22 mouse cellular contexts compared by ENCODE assay signal in the genomic region with DNA sequence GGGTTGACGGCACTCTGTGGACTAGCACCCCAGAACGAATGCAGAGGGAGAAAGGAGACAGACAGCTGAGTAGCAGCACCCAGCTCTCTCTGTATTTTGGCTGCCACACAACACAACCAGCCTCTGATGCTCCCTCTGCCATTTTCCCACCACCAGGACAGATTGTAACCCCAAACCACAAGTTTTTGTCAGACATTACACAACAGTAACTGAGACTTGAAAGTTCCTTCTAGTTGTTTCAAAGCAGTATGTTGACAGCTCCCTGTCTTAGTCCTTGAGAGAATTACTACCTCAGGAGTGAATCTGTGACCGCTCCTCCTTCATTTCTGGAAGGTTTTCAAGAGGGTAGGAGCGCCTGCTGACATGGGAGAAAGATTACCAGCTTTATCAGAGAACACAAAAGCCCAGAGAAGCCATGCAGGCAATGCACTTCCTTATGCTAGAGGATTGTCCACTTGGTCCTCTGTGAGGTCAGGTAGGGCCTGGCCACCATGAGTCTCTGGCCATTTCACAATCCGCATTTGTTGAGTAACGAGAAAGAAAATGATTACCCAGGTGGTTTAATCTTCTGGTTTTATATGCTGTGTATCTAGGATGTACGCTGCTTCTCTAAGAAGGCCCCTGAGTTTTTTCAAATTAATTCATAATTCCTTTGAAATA.
A peak's percentile ranks its signal among the peaks of the same experiment; 100 is the strongest.
DNase-seq lines count a peak whose midpoint lies in the region; ATAC-seq and TF ChIP-seq lines count a peak whose summit lies in the region.
"Had no signal": no experiment of that assay in that cellular context is flagged by ENCODE, and none has a peak within 500 bp of the region (broad histone marks: within the 10 kb centered on the region; RNA-seq: fewer than 3 reads in every experiment).

No protein-coding gene starts in this region.

- H3K4me2 ChIP-seq in heart, postnatal 0 days (ENCODE audit: low read depth, low read length) = no peak overlapping the region
- H3K4me2 ChIP-seq in midbrain, embryonic 12.5 days (replicated peaks) = no peak overlapping the region
- no peak overlapping the region for H3K4me2 ChIP-seq in midbrain, embryonic 16.5 days (ENCODE audit: low read length)
- H3K4me2 ChIP-seq: embryonic facial prominence, embryonic 12.5 days; forebrain, embryonic 13.5 days; heart, embryonic 15.5 days; hindbrain, embryonic 12.5 days had no signal

- no peaks in the 10 kb centered on the region for H3K9me3 ChIP-seq in heart, postnatal 0 days (replicated peaks; ENCODE audit: control insufficient read depth, low read length)
- H3K9me3 ChIP-seq in midbrain, embryonic 12.5 days = no peaks in the 10 kb centered on the region
- H3K9me3 ChIP-seq in midbrain, embryonic 16.5 days (replicated peaks; ENCODE audit: control insufficient read depth, low read length, poor library complexity, severe bottlenecking) = no peaks in the 10 kb centered on the region
- H3K9me3 ChIP-seq: embryonic facial prominence, embryonic 12.5 days; forebrain, embryonic 13.5 days; heart, embryonic 10.5 days; heart, embryonic 15.5 days; hindbrain, embryonic 12.5 days had no signal

- DNase-seq in heart, postnatal 0 days (ENCODE audit: low spot score) = no peak
- no peak for DNase-seq in heart, postnatal 10 days
- no peak for DNase-seq in lung, postnatal 10 days
- DNase-seq: adrenal gland, postnatal 14 days; gastrocnemius, adult 2 months; gastrocnemius, postnatal 25 days; heart, adult 18-20 months; heart, postnatal 36 days had no signal

- no peak for TF ChIP-seq EP300 in heart, postnatal 0 days (IDR thresholded peaks at IDR 0.05; ENCODE audit: low read depth)

- TF ChIP-seq CTCF in heart, postnatal 0 days (IDR thresholded peaks at IDR 0.05; ENCODE audit: low read depth) = no peak

- intact Hi-C loops in heart, postnatal 10 days (cut with DNase I) = no loop called here

- H3K4me3 ChIP-seq in heart, postnatal 0 days (ENCODE audit: low read depth, low read length) = no peak overlapping the region
- no peak overlapping the region for H3K4me3 ChIP-seq in midbrain, embryonic 12.5 days
- H3K4me3 ChIP-seq in midbrain, embryonic 16.5 days (ENCODE audit: low read depth, low read length) = no peak overlapping the region
- H3K4me3 ChIP-seq: embryonic facial prominence, embryonic 12.5 days; forebrain, embryonic 13.5 days; gastrocnemius, adult 2 months; heart, embryonic 10.5 days; heart, embryonic 15.5 days; hindbrain, embryonic 12.5 days had no signal

- H3K27ac ChIP-seq in heart, postnatal 0 days (ENCODE audit: low read depth) = peak overlapping the region; percentile 0; the same call in 1 of the 2 replicates
- 0 out of 2 replicates have a peak overlapping the region, but pooled peaks have one; percentile 25 for H3K27ac ChIP-seq in midbrain, embryonic 12.5 days (replicated peaks)
- no peak overlapping the region for H3K27ac ChIP-seq in midbrain, embryonic 16.5 days (ENCODE audit: low read length)
- H3K27ac ChIP-seq: embryonic facial prominence, embryonic 12.5 days; forebrain, embryonic 13.5 days; gastrocnemius, adult 2 months; heart, embryonic 10.5 days; heart, embryonic 15.5 days; hindbrain, embryonic 12.5 days had no signal

- WGBS in heart, postnatal 0 days = 65% methylated on average over 7 of the region's 7 CpGs
- WGBS in midbrain, embryonic 12.5 days = 79% methylated on average over 7 of the region's 7 CpGs
- 75% methylated on average over 7 of the region's 7 CpGs for WGBS in midbrain, embryonic 16.5 days

- no peaks in the 10 kb centered on the region for H3K27me3 ChIP-seq in heart, postnatal 0 days (ENCODE audit: control insufficient read depth, insufficient read depth, low read length)
- no peaks in the 10 kb centered on the region for H3K27me3 ChIP-seq in midbrain, embryonic 12.5 days
- H3K27me3 ChIP-seq in midbrain, embryonic 16.5 days (ENCODE audit: control insufficient read depth, insufficient read depth, low read depth, low read length) = no peaks in the 10 kb centered on the region
- H3K27me3 ChIP-seq: CH12.LX; embryonic facial prominence, embryonic 12.5 days; forebrain, embryonic 13.5 days; heart, embryonic 15.5 days; hindbrain, embryonic 12.5 days; Patski had no signal

- no peaks in the 10 kb centered on the region for H3K36me3 ChIP-seq in heart, postnatal 0 days (replicated peaks; ENCODE audit: control insufficient read depth, insufficient read depth, low read length)
- H3K36me3 ChIP-seq in midbrain, embryonic 12.5 days = no peaks in the 10 kb centered on the region
- H3K36me3 ChIP-seq in midbrain, embryonic 16.5 days (ENCODE audit: control insufficient read depth, insufficient read depth, low read length) = no peaks in the 10 kb centered on the region
- H3K36me3 ChIP-seq: embryonic facial prominence, embryonic 12.5 days; heart, embryonic 10.5 days; heart, embryonic 15.5 days; hindbrain, embryonic 12.5 days had no signal

- H3K9ac ChIP-seq in heart, postnatal 0 days (replicated peaks; ENCODE audit: low read depth, low read length) = no peak overlapping the region
- no peak overlapping the region for H3K9ac ChIP-seq in midbrain, embryonic 12.5 days (replicated peaks)
- no peak overlapping the region for H3K9ac ChIP-seq in midbrain, embryonic 16.5 days (ENCODE audit: low read depth, low read length)
- H3K9ac ChIP-seq: embryonic facial prominence, embryonic 12.5 days; forebrain, embryonic 13.5 days; heart, embryonic 15.5 days; hindbrain, embryonic 12.5 days had no signal

- ATAC-seq in heart, postnatal 0 days (ENCODE audit: insufficient read depth, low read depth) = no peak
- ATAC-seq in midbrain, embryonic 12.5 days (ENCODE audit: low FRiP score, low read depth) = no peak
- no peak for ATAC-seq in midbrain, embryonic 16.5 days
- ATAC-seq in granulocyte monocyte progenitor cell, adult 5-6 weeks (replicated peaks; ENCODE audit: poor library complexity, severe bottlenecking) = peak; percentile 59
- peak; percentile 44; the same call in 1 of the 2 replicates for ATAC-seq in neutrophil, adult 5-6 weeks (ENCODE audit: extremely low read depth, insufficient number of reproducible peaks, low FRiP score, poor library complexity, severe bottlenecking)
- ATAC-seq: activated CD4-positive, CD25-positive, alpha-beta regulatory T cell, adult 4 months; forebrain, embryonic 13.5 days; hindbrain, embryonic 16.5 days; inflammation-experienced regulatory T-cells, adult 6 months; Patski had no signal

- H3K4me1 ChIP-seq in heart, postnatal 0 days (ENCODE audit: control insufficient read depth, insufficient read depth) = peaks cover 18% of the 10 kb centered on the region
- H3K4me1 ChIP-seq in midbrain, embryonic 12.5 days = peaks cover 9% of the 10 kb centered on the region
- peaks cover 30% of the 10 kb centered on the region for H3K4me1 ChIP-seq in midbrain, embryonic 16.5 days (ENCODE audit: control insufficient read depth, insufficient read depth, low read length)
- H3K4me1 ChIP-seq: heart, embryonic 10.5 days had no signal

Comparison
In these comparisons a context has a peak if more than half of its experiments do, and no peak if none do; other contexts are left out.
1. ATAC-seq: peak in granulocyte monocyte progenitor cell, adult 5-6 weeks (single experiment) and neutrophil, adult 5-6 weeks (single experiment); none in heart, postnatal 0 days (single experiment), midbrain, embryonic 12.5 days (single experiment) and midbrain, embryonic 16.5 days (single experiment).